Mouse (Mus musculus) liver, embryonic 13.5 days (tissue): ENCODE measurements around the gene Crls1. TPM values are rescaled to one million over a fixed set of nuclear protein-coding genes. Genes with fewer than 3 reads are reported as not detected.

Experiments used
- ATAC-seq: fragments of 200-750 bp; cut with Nextera tagmentation; 2 replicates; pipeline ENCODE4 v1.8.0; 2017; ENCODE audit warnings: low read depth, mild to moderate bottlenecking, moderate number of reproducible peaks, moderate library complexity
- DNase-seq: peaks from one replicate; pipeline ENCODE4 v3.0.0; 2022
- H3K27ac ChIP-seq: fragments of 300-500 bp; sonication (generic); 2 replicates; pipeline ENCODE4 v1.5.1; 2015; ENCODE audit warnings: moderate library complexity, mild to moderate bottlenecking, inconsistent platforms
- H3K27me3 ChIP-seq: fragments of 300-500 bp; sonication (generic); 2 replicates; pipeline ENCODE4 v1.6.1; 2015; ENCODE audit warnings: mild to moderate bottlenecking, inconsistent platforms
- H3K36me3 ChIP-seq: fragments of 300-500 bp; sonication (generic); 2 replicates; pipeline ENCODE4 v1.6.1; 2015; ENCODE audit warnings: mild to moderate bottlenecking, inconsistent platforms
- H3K4me1 ChIP-seq: fragments of 300-500 bp; sonication (generic); replicated peaks from 2 replicates; pipeline ENCODE4 v1.6.1; 2015; ENCODE audit warnings: inconsistent platforms
- H3K4me2 ChIP-seq: fragments of 300-500 bp; sonication (generic); 2 replicates; pipeline ENCODE4 v1.6.1; 2015; ENCODE audit warnings: inconsistent platforms, mild to moderate bottlenecking, moderate library complexity
- H3K4me3 ChIP-seq: fragments of 300-500 bp; sonication (generic); replicated peaks from 2 replicates; pipeline ENCODE4 v1.5.1; 2015; ENCODE audit warnings: mild to moderate bottlenecking, inconsistent platforms
- H3K9ac ChIP-seq: fragments of 300-500 bp; sonication (generic); 2 replicates; pipeline ENCODE4 v1.6.1; 2015; ENCODE audit warnings: mild to moderate bottlenecking, inconsistent platforms
- H3K9me3 ChIP-seq: fragments of 300-500 bp; sonication (generic); replicated peaks from 2 replicates; pipeline ENCODE4 v1.6.1; 2016; ENCODE audit warnings: inconsistent platforms
- WGBS: fragments of 180-500 bp; shearing (Covaris S2); methylation state at CpG from one replicate; pipeline ENCODE4 v1.1.7; 2015; ENCODE audit not compliant: insufficient replicate concordance; 5-methylcytosine and 5-hydroxymethylcytosine counted together
- polyA plus RNA-seq: library from polyadenylated mRNA; unstranded; fragments of >200 nt; fragmentation: Nextera tagmentation; extraction: Ambion mirVana; gene quantifications from 2 replicates; pipeline ENCODE4 v1.2.1, GENCODE M21; 2015

The Crls1 gene
- polyA plus RNA-seq, 1 experiment from 2014 or later, result 10.2 TPM

DNA sequence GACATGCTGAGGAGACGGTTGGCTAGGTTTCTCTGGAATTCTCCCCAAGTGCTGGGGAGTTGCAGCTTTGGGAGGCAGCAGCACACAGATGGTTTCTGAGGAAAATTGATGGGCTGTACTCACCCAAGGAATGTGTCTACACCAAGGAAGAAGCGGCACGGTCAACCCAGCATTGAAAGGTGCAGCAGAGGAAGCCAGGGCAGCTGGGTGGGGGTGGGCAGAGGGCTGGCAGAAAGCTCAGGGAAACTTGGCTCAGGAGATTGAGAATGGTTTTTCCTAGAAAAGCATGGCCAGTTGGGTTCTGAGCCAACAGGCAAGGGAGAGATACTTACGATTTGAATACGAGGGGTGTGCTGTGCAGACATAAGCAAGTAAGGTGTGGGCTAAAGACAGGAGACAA, 47.4 kb downstream of the Crls1 start:
- Histone ChIP-seq H3K9ac (no peak overlapping the region), H3K27me3 (no peaks in the 10 kb centered on the region), H3K36me3 (no peaks in the 10 kb centered on the region), H3K9me3 (no peaks in the 10 kb centered on the region), H3K27ac (no peak overlapping the region), H3K4me1 (no peaks in the 10 kb centered on the region), H3K4me3 (no peak overlapping the region), H3K4me2 (no peak overlapping the region)
- ATAC-seq, result no peak
- 68% methylated on average over 5 of the region's 5 CpGs for WGBS
- no peak for DNase-seq

DNA sequence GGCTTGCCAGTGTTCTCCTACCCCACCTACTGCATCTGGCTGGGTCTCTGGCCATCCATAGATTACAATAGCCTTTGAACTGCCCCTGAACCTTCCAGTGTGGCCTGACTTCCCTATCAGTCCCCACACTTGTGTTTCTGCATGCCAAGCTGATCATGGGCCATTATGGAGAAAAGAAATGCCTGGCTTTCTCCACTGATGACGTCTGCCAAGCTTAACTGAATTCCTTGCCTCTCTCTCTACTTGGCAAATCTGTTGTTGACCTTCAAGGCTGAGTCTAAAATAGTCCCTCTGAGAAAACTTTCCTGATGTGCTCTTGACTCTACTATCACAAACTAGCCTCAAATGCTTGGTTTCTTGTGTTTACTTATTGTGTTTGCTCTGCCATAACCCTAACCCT, 51.7 kb downstream of the Crls1 start:
- Histone ChIP-seq H3K27ac (no peak overlapping the region), H3K4me1 (no peaks in the 10 kb centered on the region), H3K9ac (no peak overlapping the region), H3K36me3 (no peaks in the 10 kb centered on the region), H3K4me3 (no peak overlapping the region), H3K9me3 (no peaks in the 10 kb centered on the region), H3K4me2 (no peak overlapping the region), H3K27me3 (no peaks in the 10 kb centered on the region)
- 29% methylated on average over 1 of the region's 1 CpGs for WGBS
- ATAC-seq (no peak), DNase-seq (no peak)

DNA sequence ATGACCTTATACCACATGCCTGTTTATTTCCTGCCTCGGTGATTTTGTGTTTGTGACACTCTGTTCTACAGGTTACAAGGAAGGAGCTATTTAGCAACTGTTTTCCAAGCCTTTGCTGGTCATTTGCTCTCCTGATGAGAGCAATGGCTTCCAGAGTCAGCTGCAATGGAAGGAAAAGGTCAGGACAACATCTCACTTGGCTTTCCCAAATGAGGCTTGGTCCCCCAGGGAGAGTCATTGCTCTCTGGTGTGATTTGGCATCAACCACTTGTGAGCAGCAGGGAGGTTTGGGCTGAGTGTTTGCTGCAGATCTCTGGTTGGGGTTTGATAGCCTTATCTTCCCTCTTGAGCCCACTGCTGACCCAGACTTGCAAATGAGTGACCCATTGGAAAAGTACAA, 54.1 kb downstream of the Crls1 start:
- WGBS, result 53% methylated on average over 1 of the region's 1 CpGs
- ATAC-seq, result no peak

DNA sequence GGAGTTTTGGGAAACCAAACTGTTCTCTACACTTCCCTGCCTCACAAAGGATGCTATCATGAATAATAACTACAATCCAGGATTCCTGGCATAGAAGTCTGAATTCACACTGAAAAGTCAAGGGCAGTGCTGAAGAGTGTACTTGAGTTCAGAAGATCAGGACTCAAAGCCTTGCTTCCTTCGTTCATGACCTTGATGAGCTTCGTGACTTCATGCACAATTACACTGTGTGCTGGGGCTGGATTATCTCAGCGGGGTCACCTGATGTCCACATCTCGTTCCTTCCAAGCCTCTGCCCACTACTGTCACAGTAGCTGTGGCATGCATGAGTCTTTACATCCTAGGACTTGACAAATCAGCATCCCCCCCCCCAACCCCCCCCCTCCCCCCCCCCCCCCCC, 55.2 kb downstream of the Crls1 start:
- Histone ChIP-seq H3K27me3 (no peaks in the 10 kb centered on the region), H3K4me2 (no peak overlapping the region), H3K27ac (no peak overlapping the region), H3K9me3 (no peaks in the 10 kb centered on the region), H3K9ac (no peak overlapping the region), H3K4me1 (no peaks in the 10 kb centered on the region), H3K36me3 (no peaks in the 10 kb centered on the region), H3K4me3 (no peak overlapping the region)
- ATAC-seq, result no peak
- 58% methylated on average over 4 of the region's 4 CpGs for WGBS
- no peak for DNase-seq

More for the DNA sequence above, 54.1 kb downstream of the Crls1 start:
- Histone ChIP-seq H3K9ac (no peak overlapping the region), H3K27ac (no peak overlapping the region), H3K4me3 (no peak overlapping the region), H3K36me3 (no peaks in the 10 kb centered on the region), H3K4me2 (no peak overlapping the region), H3K4me1 (no peaks in the 10 kb centered on the region), H3K9me3 (no peaks in the 10 kb centered on the region), H3K27me3 (no peaks in the 10 kb centered on the region)
- no peak for DNase-seq

DNA sequence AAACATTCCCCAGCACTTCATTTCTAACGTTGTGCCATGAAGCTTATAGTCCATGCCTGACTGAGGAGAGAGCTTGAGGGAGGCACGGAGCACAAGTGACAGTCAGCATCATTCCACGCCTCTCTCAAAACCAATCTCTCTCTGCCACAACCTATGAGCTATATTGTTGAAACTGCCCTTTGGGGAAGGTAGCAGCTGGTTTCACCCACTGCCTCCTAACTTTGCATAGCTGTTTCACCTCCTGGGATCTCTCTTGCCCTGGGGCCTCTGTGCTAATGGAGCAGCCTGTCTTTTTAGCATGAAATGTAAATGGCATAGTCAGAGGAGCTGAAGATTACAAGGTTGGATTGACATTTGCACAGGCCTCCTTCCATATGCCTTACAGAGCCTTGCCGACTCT, 55.6 kb downstream of the Crls1 start:
- Histone ChIP-seq H3K4me2 (no peak overlapping the region), H3K4me3 (no peak overlapping the region), H3K4me1 (no peaks in the 10 kb centered on the region), H3K27me3 (no peaks in the 10 kb centered on the region), H3K36me3 (no peaks in the 10 kb centered on the region), H3K27ac (no peak overlapping the region), H3K9ac (no peak overlapping the region), H3K9me3 (no peaks in the 10 kb centered on the region)
- no peak for DNase-seq
- WGBS, result 78% methylated on average over 3 of the region's 4 CpGs
- no peak for ATAC-seq

DNA sequence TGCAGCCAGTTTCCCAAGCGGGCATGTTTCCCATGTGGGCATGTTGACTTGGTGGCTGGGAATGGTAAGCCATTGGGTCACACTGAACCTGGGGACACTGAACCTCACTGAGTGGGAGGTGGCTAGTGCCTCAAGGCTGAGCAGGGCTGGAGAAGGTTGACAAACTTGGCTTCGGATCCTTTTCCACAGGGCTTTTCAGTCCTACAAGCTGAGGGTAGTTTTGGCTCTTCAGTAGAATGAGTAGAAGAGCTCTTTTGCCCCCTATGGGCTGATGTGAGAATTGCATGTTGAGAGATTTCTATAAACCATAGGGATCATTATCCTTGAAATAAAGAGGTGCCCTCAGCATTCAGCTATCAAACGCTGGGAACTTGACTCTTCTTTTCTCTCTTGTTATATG, 57.0 kb downstream of the Crls1 start:
- 28% methylated on average over 3 of the region's 3 CpGs for WGBS
- Histone ChIP-seq H3K9ac (no peak overlapping the region), H3K4me2 (no peak overlapping the region), H3K9me3 (no peaks in the 10 kb centered on the region), H3K27ac (no peak overlapping the region), H3K36me3 (no peaks in the 10 kb centered on the region), H3K4me3 (no peak overlapping the region), H3K4me1 (no peaks in the 10 kb centered on the region), H3K27me3 (no peaks in the 10 kb centered on the region)
- peak; percentile 17 for DNase-seq
- no peak for ATAC-seq

DNA sequence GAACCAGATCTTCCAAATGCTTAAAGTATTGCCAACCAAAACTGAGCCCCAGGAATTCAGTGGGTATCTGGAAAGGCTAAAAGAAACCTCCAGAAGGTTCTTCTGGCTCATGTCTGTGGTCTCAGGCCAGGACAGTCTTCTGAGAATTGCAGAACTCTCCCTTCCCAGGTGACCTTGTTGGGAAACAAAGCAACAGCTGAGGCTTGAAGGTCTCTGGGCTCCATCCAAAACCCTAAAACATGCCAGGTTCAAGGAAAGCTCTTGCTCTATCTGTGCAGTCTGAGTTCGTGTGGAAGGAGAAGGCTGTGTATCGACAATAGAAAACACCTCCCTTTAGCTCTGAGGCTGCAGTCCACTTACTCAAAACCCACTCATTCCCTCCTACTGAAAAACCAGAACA, 58.5 kb downstream of the Crls1 start:
- no peak overlapping the region for H3K4me2 ChIP-seq
- no peaks in the 10 kb centered on the region for H3K36me3 ChIP-seq
- H3K9me3 ChIP-seq, result no peaks in the 10 kb centered on the region
- no peak overlapping the region for H3K27ac ChIP-seq
- no peak overlapping the region for H3K4me3 ChIP-seq
- H3K27me3 ChIP-seq, result no peaks in the 10 kb centered on the region
- 52% methylated on average over 2 of the region's 2 CpGs for WGBS
- no peaks in the 10 kb centered on the region for H3K4me1 ChIP-seq
- no peak for ATAC-seq
- H3K9ac ChIP-seq, result no peak overlapping the region
- no peak for DNase-seq

DNA sequence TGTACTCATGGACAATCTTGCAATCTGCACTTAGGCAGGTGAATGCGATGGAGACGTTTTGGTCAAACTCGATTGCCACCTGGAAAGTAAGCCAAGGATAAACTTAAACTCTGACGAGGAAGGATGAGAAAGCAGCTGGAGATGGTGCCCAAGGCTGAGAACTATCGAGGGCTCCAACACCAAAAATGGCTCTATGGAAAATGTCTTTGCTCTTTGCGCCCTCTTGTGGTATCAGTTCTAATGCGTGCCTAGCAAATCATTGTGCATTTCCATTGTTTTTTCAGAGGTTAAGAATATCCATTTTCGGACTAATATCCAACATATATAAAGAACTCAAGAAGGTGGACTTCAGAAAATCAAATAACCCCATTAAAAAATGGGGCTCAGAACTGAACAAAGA, 60.3 kb downstream of the Crls1 start:
- H3K4me3 ChIP-seq, result no peak overlapping the region
- no peaks in the 10 kb centered on the region for H3K4me1 ChIP-seq
- H3K9ac ChIP-seq, result no peak overlapping the region
- H3K9me3 ChIP-seq, result no peaks in the 10 kb centered on the region
- ATAC-seq (no peak), DNase-seq (no peak)
- WGBS, result 20% methylated on average over 8 of the region's 8 CpGs
- no peak overlapping the region for H3K4me2 ChIP-seq
- H3K27me3 ChIP-seq, result no peaks in the 10 kb centered on the region
- no peaks in the 10 kb centered on the region for H3K36me3 ChIP-seq
- no peak overlapping the region for H3K27ac ChIP-seq

DNA sequence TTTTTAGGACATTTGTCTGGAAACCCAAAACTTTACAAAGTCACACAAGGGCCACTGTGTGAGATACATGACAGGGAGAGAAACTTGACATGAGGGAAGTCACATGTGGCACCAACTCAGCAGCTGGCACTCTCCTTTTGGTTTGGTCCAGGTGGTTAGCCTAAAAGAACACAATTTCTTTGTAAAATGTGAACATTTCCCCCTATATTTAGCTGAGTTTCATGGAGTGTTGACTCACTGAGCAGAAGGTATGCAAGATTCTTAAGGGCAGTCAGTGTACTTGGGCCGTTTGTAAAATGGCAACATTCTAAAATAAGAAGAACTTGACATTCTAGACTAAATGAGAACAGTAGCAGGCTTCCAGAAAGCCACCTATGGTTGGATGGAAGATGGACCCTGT, 68.3 kb downstream of the Crls1 start:
- Histone ChIP-seq H3K36me3 (no peaks in the 10 kb centered on the region), H3K4me3 (no peak overlapping the region), H3K9ac (no peak overlapping the region), H3K4me1 (no peaks in the 10 kb centered on the region), H3K27ac (no peak overlapping the region), H3K27me3 (no peaks in the 10 kb centered on the region), H3K4me2 (no peak overlapping the region), H3K9me3 (no peaks in the 10 kb centered on the region)
- ATAC-seq (no peak), DNase-seq (no peak)
- WGBS, result 35% methylated on average over 1 of the region's 1 CpGs

Other genes with a start within 250 kb of the Crls1 start
- 11.1 and 12.1 TPM in 2 replicates for gene Shld1, start 159.7 kb upstream of the Crls1 start, polyA plus RNA-seq
- 0.20 and 0.23 TPM in 2 replicates for gene Chgb, start 65.4 kb upstream of the Crls1 start, polyA plus RNA-seq
- 31.7 and 33.0 TPM in 2 replicates for gene Trmt6, start 30.6 kb upstream of the Crls1 start, polyA plus RNA-seq
- 8.9 and 11.3 TPM in 2 replicates for gene Mcm8, start 30.5 kb upstream of the Crls1 start, polyA plus RNA-seq
- 1.1 and 1.2 TPM in 2 replicates for gene Lrrn4, start 34.2 kb downstream of the Crls1 start, polyA plus RNA-seq
- 0.03 and 0.13 TPM in 2 replicates for gene Fermt1, start 99.2 kb downstream of the Crls1 start, polyA plus RNA-seq